Mouse (Mus musculus): ENCODE measurements around the gene Fbxo10.
"Not testable (repeated sequence)": the region's sequence is repeated elsewhere in the genome, so short reads cannot be mapped to it uniquely, and the experiment has no call there.

Gene Fbxo10

GRCm38 (mm10) chr4:45084021-45084894 lies at the start of gene Fbxo10:
Gene Fbxo10, minus strand, starts transcription at chr4:45084604.
- peak; percentile 93 for DNase-seq

GRCm38 (mm10) chr4:45131021-45131420 lies 46.6 kb upstream of the Fbxo10 start:
- DNase-seq, result no peak

GRCm38 (mm10) chr4:45121311-45121710 lies 36.9 kb upstream of the Fbxo10 start:
- DNase-seq, result no peak

GRCm38 (mm10) chr4:45108456-45109110 lies 24.2 kb upstream of the Fbxo10 start:
- DNase-seq, result no peak

- DNase-seq, result peak; percentile 92
These were observed 23.3 kb upstream of the Fbxo10 start, which contains the start of gene Tomm5 for GRCm38 (mm10) chr4:45107601-45108277. Gene Tomm5, minus strand, starts transcription at chr4:45108114.

- no peak for DNase-seq
These were observed 22.7 kb upstream of the Fbxo10 start for GRCm38 (mm10) chr4:45107066-45107465.

GRCm38 (mm10) chr4:45106409-45106808 lies 22.0 kb upstream of the Fbxo10 start:
- no peak for DNase-seq

GRCm38 (mm10) chr4:45097198-45097872 lies 12.9 kb upstream of the Fbxo10 start:
- DNase-seq, result peak; percentile 64

- DNase-seq, result no peak
These were observed 489 bp upstream of the Fbxo10 start for GRCm38 (mm10) chr4:45084895-45085290.

GRCm38 (mm10) chr4:45083487-45083886 lies 917 bp downstream of the Fbxo10 start:
- DNase-seq, result peak; percentile 7

- peak; percentile 24 for DNase-seq
These were observed 1.5 kb downstream of the Fbxo10 start for GRCm38 (mm10) chr4:45082951-45083350.

GRCm38 (mm10) chr4:45081041-45081440 lies 3.4 kb downstream of the Fbxo10 start:
- DNase-seq, result not testable (repeated sequence)

GRCm38 (mm10) chr4:45073544-45073943 lies 10.9 kb downstream of the Fbxo10 start:
- no peak for DNase-seq

GRCm38 (mm10) chr4:45072261-45072973 lies 12.0 kb downstream of the Fbxo10 start:
- DNase-seq, result no peak

- DNase-seq, result no peak
These were observed 16.7 kb downstream of the Fbxo10 start for GRCm38 (mm10) chr4:45067742-45068141.

- no peak for DNase-seq
These were observed 18.2 kb downstream of the Fbxo10 start for GRCm38 (mm10) chr4:45066036-45066730.

GRCm38 (mm10) chr4:45064577-45064976 lies 19.8 kb downstream of the Fbxo10 start:
- DNase-seq, result no peak

GRCm38 (mm10) chr4:45063836-45064235 lies 20.6 kb downstream of the Fbxo10 start:
- not testable (repeated sequence) for DNase-seq

GRCm38 (mm10) chr4:45055451-45055850 lies 29.0 kb downstream of the Fbxo10 start:
- DNase-seq, result no peak

GRCm38 (mm10) chr4:45054862-45055261 lies 29.5 kb downstream of the Fbxo10 start:
- no peak for DNase-seq

GRCm38 (mm10) chr4:45047956-45048355 lies 36.4 kb downstream of the Fbxo10 start:
- peak; percentile 44 for DNase-seq

Data from right cerebral cortex, postnatal 25 days (tissue).